Mouse (Mus musculus): ENCODE results near the gene Ell2. TPM values are rescaled to one million over a fixed set of nuclear protein-coding genes. Genes with fewer than 3 reads are reported as not detected.
A peak's percentile ranks its signal among the peaks of the same experiment; 100 is the strongest.

The Ell2 gene
- total RNA-seq, 2 experiments from 2014 or later, result 3.5 to 6.7 TPM

- ATAC-seq (replicated peaks; ENCODE audit: poor library complexity, severe bottlenecking), result no peak
These were observed 23.3 kb downstream of the Ell2 start for GRCm38 (mm10) chr13:75729834-75730233.

DNA sequence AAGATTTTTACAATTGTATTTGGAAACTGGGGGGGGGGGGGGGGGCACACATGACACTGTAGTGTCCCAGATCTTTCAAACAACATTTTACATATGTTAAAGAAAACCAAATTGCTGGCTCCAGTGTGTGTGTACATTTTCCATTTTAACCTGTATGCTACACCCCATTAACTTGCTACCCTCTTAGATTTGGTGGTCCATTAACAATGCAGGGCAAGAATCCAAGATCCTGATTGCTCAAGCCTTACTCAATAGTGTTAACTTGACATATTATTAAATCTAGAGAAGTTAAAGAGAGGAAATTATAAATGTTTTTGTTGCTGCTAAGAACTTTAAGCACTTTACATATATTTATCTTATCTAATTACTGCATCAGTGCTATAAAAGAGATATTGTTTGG is 24.2 kb downstream of the Ell2 start:
- ATAC-seq (replicated peaks; ENCODE audit: poor library complexity, severe bottlenecking), result no peak; the same call in 1 of the 2 replicates

DNA sequence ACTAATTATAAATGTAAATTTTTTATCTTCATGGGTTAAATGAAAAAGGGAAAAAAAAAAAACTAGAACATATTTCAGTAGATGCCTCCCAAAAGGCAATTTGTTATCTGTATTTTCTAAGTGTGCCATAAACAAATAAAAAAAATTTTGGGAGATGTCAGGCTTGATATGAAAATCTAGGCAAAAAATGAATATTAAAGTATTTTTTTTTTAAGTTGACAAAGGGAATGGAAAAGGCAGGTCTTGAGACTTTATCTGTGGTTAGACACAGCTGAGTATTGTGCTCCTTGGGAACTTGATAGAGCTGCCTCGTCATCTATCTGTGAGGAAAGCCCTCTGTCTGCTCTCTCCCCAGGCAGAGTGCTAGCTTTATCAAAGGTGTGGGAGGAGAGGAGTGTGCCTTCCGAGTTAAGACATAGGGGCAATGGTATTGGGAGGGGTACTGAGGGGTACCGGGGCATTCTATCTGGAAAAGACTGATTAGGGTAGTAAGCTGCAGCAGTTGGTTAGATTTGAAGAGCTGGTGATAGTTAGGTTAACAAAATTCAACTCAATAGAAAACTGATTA is 27.1 kb downstream of the Ell2 start:
- no peak for ATAC-seq (replicated peaks; ENCODE audit: poor library complexity, severe bottlenecking)

GRCm38 (mm10) chr13:75734231-75734630 is 27.7 kb downstream of the Ell2 start:
- ATAC-seq (replicated peaks; ENCODE audit: poor library complexity, severe bottlenecking), result no peak

- no peak for ATAC-seq (replicated peaks; ENCODE audit: poor library complexity, severe bottlenecking)
These were observed 29.0 kb downstream of the Ell2 start for GRCm38 (mm10) chr13:75735606-75736005.

DNA sequence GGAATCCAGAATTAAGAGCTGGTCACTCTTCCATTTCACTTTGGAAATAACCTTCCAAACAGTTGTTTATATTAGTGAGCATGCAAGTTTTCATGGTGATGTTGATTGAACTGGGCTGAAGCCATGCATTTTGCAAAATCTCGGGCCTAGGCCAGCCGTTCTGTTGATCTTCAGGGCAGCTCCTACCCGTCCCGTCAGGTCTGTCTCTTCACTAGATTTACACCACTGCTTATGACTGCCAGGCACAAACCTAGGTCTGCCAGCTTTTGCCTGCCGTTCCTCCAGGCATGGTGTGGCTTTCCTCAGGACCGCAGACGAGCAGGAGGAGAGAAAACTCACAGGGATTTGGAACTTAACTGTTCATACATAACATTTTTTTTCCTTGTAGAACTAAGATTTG is 31.4 kb downstream of the Ell2 start:
- ATAC-seq (replicated peaks; ENCODE audit: poor library complexity, severe bottlenecking), result no peak

GRCm38 (mm10) chr13:75738536-75738935 is 32.0 kb downstream of the Ell2 start:
- no peak for ATAC-seq (replicated peaks; ENCODE audit: poor library complexity, severe bottlenecking)

DNA sequence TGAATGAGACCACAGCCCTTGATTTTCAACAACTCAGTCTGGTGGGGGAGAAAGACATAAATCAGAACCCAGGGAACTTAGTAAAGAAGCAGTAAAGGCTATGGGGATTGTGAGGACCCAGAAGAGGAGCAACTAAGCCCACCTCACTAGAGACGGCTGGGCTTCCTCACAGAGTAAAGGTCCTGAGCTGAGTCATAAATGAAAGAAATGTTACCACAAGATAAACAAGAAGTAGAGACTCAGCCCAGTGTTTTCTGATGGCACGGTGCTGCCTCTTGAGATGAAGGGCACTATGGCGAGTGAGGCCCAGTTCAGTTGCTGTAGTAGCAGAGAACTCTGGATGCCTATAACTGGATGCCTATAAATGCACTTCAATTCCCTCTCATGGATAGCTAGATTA is 32.4 kb downstream of the Ell2 start:
- ATAC-seq (replicated peaks; ENCODE audit: poor library complexity, severe bottlenecking), result peak; percentile 65

- ATAC-seq (replicated peaks; ENCODE audit: poor library complexity, severe bottlenecking), result no peak
These were observed 33.5 kb downstream of the Ell2 start for GRCm38 (mm10) chr13:75740018-75740417.

DNA sequence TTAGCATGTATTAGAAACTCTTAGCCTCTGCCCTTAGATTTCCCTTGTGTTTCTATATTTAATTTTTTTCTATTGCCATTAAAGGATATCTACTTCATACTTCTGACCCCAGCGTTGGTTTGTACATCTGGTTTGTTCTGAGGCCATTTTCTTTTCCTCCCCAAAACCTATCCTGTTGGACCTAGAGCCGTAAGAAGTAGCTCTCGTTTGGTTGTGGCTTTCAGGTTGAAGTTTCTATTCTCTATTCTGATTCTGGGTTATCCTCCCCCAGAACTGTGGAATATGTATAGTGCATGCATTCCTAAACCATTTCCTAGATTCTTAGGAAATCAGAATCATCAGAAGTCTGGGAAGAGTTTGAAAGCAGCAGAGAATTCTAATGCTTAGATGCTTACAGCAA is 34.6 kb downstream of the Ell2 start:
- no peak for ATAC-seq (replicated peaks; ENCODE audit: poor library complexity, severe bottlenecking)

- ATAC-seq (replicated peaks; ENCODE audit: poor library complexity, severe bottlenecking), result peak; percentile 53
These were observed 35.5 kb downstream of the Ell2 start for GRCm38 (mm10) chr13:75741736-75742729.

- ATAC-seq (replicated peaks; ENCODE audit: poor library complexity, severe bottlenecking), result no peak
These were observed 36.4 kb downstream of the Ell2 start for GRCm38 (mm10) chr13:75742970-75743369.

- ATAC-seq (replicated peaks; ENCODE audit: poor library complexity, severe bottlenecking), result peak; percentile 41
These were observed 37.5 kb downstream of the Ell2 start for GRCm38 (mm10) chr13:75744065-75744464.

- ATAC-seq (replicated peaks; ENCODE audit: poor library complexity, severe bottlenecking), result no peak
These were observed 38.8 kb downstream of the Ell2 start for GRCm38 (mm10) chr13:75745328-75745727.

DNA sequence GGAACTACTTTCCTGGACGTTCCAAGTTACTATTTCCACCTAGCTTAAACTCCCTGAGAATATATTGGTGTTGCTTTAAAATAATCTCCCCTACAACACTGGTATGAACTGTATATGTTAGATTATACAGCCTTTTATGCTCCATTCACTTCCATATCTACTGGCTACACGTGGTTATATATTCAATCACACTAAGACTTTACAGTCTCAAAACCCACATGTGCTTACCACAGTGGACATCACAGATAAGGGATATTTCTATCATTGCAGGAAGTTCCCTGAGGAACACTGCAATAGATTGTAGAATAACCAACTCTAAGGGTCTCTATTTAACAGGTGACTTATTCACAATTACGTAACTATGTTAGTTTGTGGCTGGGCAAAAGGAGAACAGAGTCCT is 40.7 kb downstream of the Ell2 start:
- peak; percentile 58 for ATAC-seq (replicated peaks; ENCODE audit: poor library complexity, severe bottlenecking)

- ATAC-seq (replicated peaks; ENCODE audit: poor library complexity, severe bottlenecking), result no peak
These were observed 42.1 kb downstream of the Ell2 start for GRCm38 (mm10) chr13:75748685-75749084.

DNA sequence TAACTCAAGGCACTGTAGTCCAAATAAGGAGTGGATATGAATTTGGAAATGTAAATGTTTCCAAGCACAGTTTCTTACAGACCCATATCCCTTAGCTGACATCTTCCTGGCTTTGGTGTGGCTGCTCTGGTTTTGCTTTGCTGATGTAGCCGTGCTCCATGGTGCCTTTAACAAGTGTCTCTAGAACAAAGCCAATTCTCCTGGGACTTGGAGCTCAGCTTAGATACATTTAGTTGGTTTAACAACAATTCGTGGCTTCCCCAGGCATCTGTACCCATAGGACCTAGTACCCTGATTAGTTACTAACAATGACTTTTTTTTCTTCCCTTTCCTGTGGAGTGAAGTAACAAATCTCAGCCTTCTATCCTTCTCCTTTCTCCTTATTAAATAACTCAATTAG is 44.2 kb downstream of the Ell2 start:
- no peak for ATAC-seq (replicated peaks; ENCODE audit: poor library complexity, severe bottlenecking)

- ATAC-seq (replicated peaks; ENCODE audit: poor library complexity, severe bottlenecking), result peak; percentile 42; the same call in 1 of the 2 replicates
These were observed 45.8 kb downstream of the Ell2 start for GRCm38 (mm10) chr13:75752216-75752938.

GRCm38 (mm10) chr13:75754398-75754797 is 47.8 kb downstream of the Ell2 start:
- no peak for ATAC-seq (replicated peaks; ENCODE audit: poor library complexity, severe bottlenecking)

GRCm38 (mm10) chr13:75760859-75761548 is 54.4 kb downstream of the Ell2 start:
- ATAC-seq (replicated peaks; ENCODE audit: poor library complexity, severe bottlenecking), result no peak
